Mouse (Mus musculus) layer of hippocampus, adult 9-10 months (tissue): ENCODE results near the gene Slc6a1.

Experiments used
- DNase-seq: peaks from one replicate; pipeline ENCODE4 v3.0.0; 2022; ENCODE audit warnings: low spot score

Slc6a1 gene

GRCm38 (mm10) chr6:114354635-114355034, 72.2 kb downstream of the Slc6a1 start:
- no peak for DNase-seq

GRCm38 (mm10) chr6:114358171-114358570, 75.7 kb downstream of the Slc6a1 start:
- DNase-seq, result no peak

- DNase-seq, result no peak
Measured at GRCm38 (mm10) chr6:114362355-114362754, 79.9 kb downstream of the Slc6a1 start.

GRCm38 (mm10) chr6:114363740-114364139, 81.3 kb downstream of the Slc6a1 start:
- DNase-seq, result no peak

GRCm38 (mm10) chr6:114364734-114365133, 82.3 kb downstream of the Slc6a1 start:
- no peak for DNase-seq

GRCm38 (mm10) chr6:114366191-114366590, 83.8 kb downstream of the Slc6a1 start:
- no peak for DNase-seq
